Mouse (Mus musculus) heart, adult 2 months (tissue): ENCODE data around the gene Oaz3. TPM values are rescaled to one million over a fixed set of nuclear protein-coding genes. Genes with fewer than 3 reads are reported as not detected.

Source experiments
- DNase-seq, 2 experiments: peaks; one replicate each; pipeline ENCODE4 v3.0.0; 2021
- H3K27ac ChIP-seq: fragments of 200-600 bp; 2 replicates; pipeline ENCODE4 v1.8.1; 2022
- H3K27me3 ChIP-seq: fragments of 200-500 bp; 2 replicates; pipeline ENCODE4 v1.6.1; 2012; ENCODE audit warnings: mild to moderate bottlenecking, low read length, inconsistent platforms, mixed read lengths; ENCODE audit not compliant: control insufficient read depth, insufficient read depth
- H3K36me3 ChIP-seq: fragments of 200-500 bp; 2 replicates; pipeline ENCODE4 v1.6.1; 2012; ENCODE audit warnings: low read length, inconsistent platforms; ENCODE audit not compliant: control insufficient read depth, insufficient read depth
- H3K4me1 ChIP-seq: fragments of 200-500 bp; 2 replicates; pipeline ENCODE4 v1.6.1; 2011; ENCODE audit warnings: low read length; ENCODE audit not compliant: control insufficient read depth, insufficient read depth
- H3K4me3 ChIP-seq: fragments of 200-600 bp; 2 replicates; pipeline ENCODE4 v1.8.1; 2022
- H3K79me2 ChIP-seq: fragments of 200-500 bp; replicated peaks from 2 replicates; pipeline ENCODE4 v1.6.1; 2012; ENCODE audit warnings: mild to moderate bottlenecking, inconsistent platforms, low read length, moderate library complexity, mixed read lengths; ENCODE audit not compliant: control insufficient read depth, insufficient read depth
- H3K9ac ChIP-seq: fragments of 200-500 bp; 2 replicates; pipeline ENCODE4 v1.6.1; 2012; ENCODE audit warnings: low read depth, mild to moderate bottlenecking, control low read depth, inconsistent platforms, low read length, mixed read lengths
- CTCF ChIP-seq: fragments of 200-600 bp; IDR thresholded peaks from 2 replicates; pipeline ENCODE4 v1.8.1; 2022; ENCODE audit warnings: antibody characterized with exemption, mild to moderate bottlenecking, moderate library complexity
- EP300 ChIP-seq: fragments of 200-500 bp; IDR thresholded peaks from 2 replicates; pipeline ENCODE4 v1.6.1; 2011; ENCODE audit warnings: low read depth, low read length, control low read depth; ENCODE audit not compliant: insufficient read depth
- POLR2A ChIP-seq: fragments of 200-500 bp; IDR thresholded peaks from 2 replicates; pipeline ENCODE4 v1.6.1; 2011; ENCODE audit warnings: mild to moderate bottlenecking, low read depth, low read length, control low read depth; ENCODE audit not compliant: insufficient read depth
- WGBS: fragments of 180-500 bp; shearing (Covaris S2); methylation state at CpG from one replicate; pipeline ENCODE4 v1.1.7; 2018; 5-methylcytosine and 5-hydroxymethylcytosine counted together
- intact Hi-C: fragments of 180-260 bp; cut with DNase I; formaldehyde crosslinking; loops from one replicate; pipeline ENCODE4 v1.15.1; 2025
- polyA plus RNA-seq: library from polyadenylated mRNA; depleted of rRNA; stranded (reverse); fragments of >200 nt; gene quantifications from 2 replicates; pipeline ENCODE4 v1.2.3, GENCODE M21; 2012
- total RNA-seq, 2 experiments: library from RNA; stranded (reverse); gene quantifications; 2 replicates each; pipeline ENCODE4 v1.2.3; 2021

The Oaz3 gene
- total and polyA plus RNA-seq, 3 experiments = 1.1 TPM; not detected in 2

GRCm38 (mm10) chr3:94392128-94392527 is 51.6 kb downstream of the Oaz3 start:
- DNase-seq = no peak
- WGBS = 73% methylated on average over 2 of the region's 2 CpGs
- intact Hi-C loops = no loop called here

GRCm38 (mm10) chr3:94391001-94391400 is 52.7 kb downstream of the Oaz3 start:
- TF ChIP-seq EP300 (no peak), CTCF (no peak), POLR2A (no peak)
- H3K27me3 ChIP-seq = no peaks in the 10 kb centered on the region
- 72% methylated on average over 5 of the region's 5 CpGs for WGBS
- H3K36me3 ChIP-seq = no peaks in the 10 kb centered on the region
- intact Hi-C loops = no loop called here
- no peak overlapping the region for H3K4me3 ChIP-seq
- no peak for DNase-seq
- H3K27ac ChIP-seq = no peak overlapping the region
- no peak overlapping the region for H3K9ac ChIP-seq
- H3K79me2 ChIP-seq = no peaks in the 10 kb centered on the region
- H3K4me1 ChIP-seq = no peaks in the 10 kb centered on the region

More at GRCm38 (mm10) chr3:94392128-94392527, 51.6 kb downstream of the Oaz3 start:
- no peaks in the 10 kb centered on the region for H3K36me3 ChIP-seq
- no peaks in the 10 kb centered on the region for H3K27me3 ChIP-seq
- no peaks in the 10 kb centered on the region for H3K79me2 ChIP-seq
- no peaks in the 10 kb centered on the region for H3K4me1 ChIP-seq
- TF ChIP-seq CTCF (no peak), EP300 (no peak), POLR2A (no peak)
- H3K9ac ChIP-seq = no peak overlapping the region
- no peak overlapping the region for H3K27ac ChIP-seq
- no peak overlapping the region for H3K4me3 ChIP-seq

GRCm38 (mm10) chr3:94389420-94389819 is 54.3 kb downstream of the Oaz3 start:
- H3K9ac ChIP-seq = no peak overlapping the region
- WGBS = 94% methylated on average over 16 of the region's 16 CpGs
- no peaks in the 10 kb centered on the region for H3K36me3 ChIP-seq
- H3K4me1 ChIP-seq = no peaks in the 10 kb centered on the region
- DNase-seq = no peak
- H3K27ac ChIP-seq = no peak overlapping the region
- H3K79me2 ChIP-seq = no peaks in the 10 kb centered on the region
- intact Hi-C loops = no loop called here
- TF ChIP-seq CTCF (no peak), POLR2A (no peak), EP300 (no peak)
- H3K4me3 ChIP-seq = no peak overlapping the region
- H3K27me3 ChIP-seq = no peaks in the 10 kb centered on the region

- Histone ChIP-seq H3K9ac (no peak overlapping the region), H3K79me2 (no peaks in the 10 kb centered on the region), H3K27ac (no peak overlapping the region), H3K27me3 (no peaks in the 10 kb centered on the region), H3K4me3 (no peak overlapping the region), H3K4me1 (no peaks in the 10 kb centered on the region), H3K36me3 (no peaks in the 10 kb centered on the region)
- no peak for DNase-seq
- intact Hi-C loops = no loop called here
- TF ChIP-seq CTCF (no peak), POLR2A (no peak), EP300 (no peak)
- WGBS = 64% methylated on average over 5 of the region's 5 CpGs
These were observed 55.7 kb downstream of the Oaz3 start for GRCm38 (mm10) chr3:94388047-94388446.

- no peak for DNase-seq
- Histone ChIP-seq H3K27ac (no peak overlapping the region), H3K27me3 (no peaks in the 10 kb centered on the region), H3K36me3 (no peaks in the 10 kb centered on the region), H3K4me3 (no peak overlapping the region), H3K79me2 (no peaks in the 10 kb centered on the region), H3K9ac (no peak overlapping the region), H3K4me1 (no peaks in the 10 kb centered on the region)
- no peak for TF ChIP-seq EP300
- intact Hi-C loops = no loop called here
- 85% methylated on average over 10 of the region's 10 CpGs for WGBS
These were observed 56.3 kb downstream of the Oaz3 start for GRCm38 (mm10) chr3:94387391-94387790.

- WGBS = 67% methylated on average over 4 of the region's 4 CpGs
- Histone ChIP-seq H3K9ac (no peak overlapping the region), H3K79me2 (no peaks in the 10 kb centered on the region), H3K4me1 (no peaks in the 10 kb centered on the region), H3K4me3 (no peak overlapping the region), H3K27me3 (no peaks in the 10 kb centered on the region), H3K36me3 (no peaks in the 10 kb centered on the region), H3K27ac (no peak overlapping the region)
- intact Hi-C loops = no loop called here
- no peak for DNase-seq
- no peak for TF ChIP-seq EP300
- TF ChIP-seq CTCF = no peak
- TF ChIP-seq POLR2A = no peak
These were observed 57.0 kb downstream of the Oaz3 start for GRCm38 (mm10) chr3:94386671-94387070.
